Mouse (Mus musculus): ENCODE data around the gene Zc3h7a. TPM values are rescaled to one million over a fixed set of nuclear protein-coding genes. Genes with fewer than 3 reads are reported as not detected.

The Zc3h7a gene
- polyA plus RNA-seq (2012; ENCODE audit: low replicate concordance): 8.3 and 13.3 TPM in 2 replicates

GRCm38 (mm10) chr16:11176208-11176883, at the start of gene Zc3h7a:
TSS of gene Zc3h7a (minus strand) at chr16:11176393.

DNA sequence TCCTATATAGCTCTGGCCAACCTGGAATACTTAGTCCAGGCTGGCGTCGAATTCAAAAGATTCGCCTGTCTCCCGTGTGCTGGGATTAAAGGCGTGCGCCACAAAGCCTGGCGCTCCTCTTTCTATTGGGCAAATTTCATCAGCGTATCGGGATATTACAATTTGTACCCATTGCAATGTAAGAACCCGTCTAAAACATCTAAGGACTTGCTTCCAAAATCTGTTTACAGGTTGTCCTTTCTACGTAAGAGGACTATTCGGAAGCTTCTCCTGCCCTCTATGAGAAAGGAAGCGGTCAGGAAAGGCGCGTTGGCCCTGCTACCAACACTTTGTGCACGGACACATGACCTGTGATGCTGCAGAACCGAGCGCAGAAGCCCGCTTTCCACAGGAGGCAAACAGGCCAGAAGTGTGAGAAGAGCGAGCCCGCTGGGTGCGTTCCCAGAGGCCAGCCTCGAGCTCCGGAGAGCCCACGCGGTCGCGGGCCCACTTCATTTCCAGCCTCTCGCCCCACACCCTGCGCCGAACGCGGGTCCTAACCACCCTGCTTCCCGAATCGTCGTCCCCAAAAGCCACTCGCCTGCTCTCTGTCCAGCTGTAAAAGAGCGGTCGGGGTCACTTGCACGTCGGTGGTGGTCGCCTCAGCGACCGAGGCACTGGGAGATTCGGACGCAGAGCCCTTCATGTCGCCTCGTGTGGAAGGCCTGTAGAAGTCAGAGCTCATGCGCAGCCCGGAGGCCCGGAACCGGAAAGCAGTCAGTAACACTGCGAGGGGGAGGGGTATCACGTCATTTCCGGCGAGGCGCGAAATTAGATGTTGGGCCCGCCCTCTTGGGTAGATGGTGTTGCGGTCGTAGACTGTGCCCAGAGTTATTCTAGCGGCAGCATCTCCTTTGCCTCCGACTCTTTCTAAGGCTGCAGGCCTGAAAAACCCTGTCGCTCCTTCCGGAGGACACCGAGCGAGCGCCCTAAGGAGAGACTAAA, 26.7 kb upstream of the Zc3h7a start, which contains the start of gene Rsl1d1:
Gene Rsl1d1 (minus strand): TSS at position 761 of the 984 bp plus-strand sequence.

DNA sequence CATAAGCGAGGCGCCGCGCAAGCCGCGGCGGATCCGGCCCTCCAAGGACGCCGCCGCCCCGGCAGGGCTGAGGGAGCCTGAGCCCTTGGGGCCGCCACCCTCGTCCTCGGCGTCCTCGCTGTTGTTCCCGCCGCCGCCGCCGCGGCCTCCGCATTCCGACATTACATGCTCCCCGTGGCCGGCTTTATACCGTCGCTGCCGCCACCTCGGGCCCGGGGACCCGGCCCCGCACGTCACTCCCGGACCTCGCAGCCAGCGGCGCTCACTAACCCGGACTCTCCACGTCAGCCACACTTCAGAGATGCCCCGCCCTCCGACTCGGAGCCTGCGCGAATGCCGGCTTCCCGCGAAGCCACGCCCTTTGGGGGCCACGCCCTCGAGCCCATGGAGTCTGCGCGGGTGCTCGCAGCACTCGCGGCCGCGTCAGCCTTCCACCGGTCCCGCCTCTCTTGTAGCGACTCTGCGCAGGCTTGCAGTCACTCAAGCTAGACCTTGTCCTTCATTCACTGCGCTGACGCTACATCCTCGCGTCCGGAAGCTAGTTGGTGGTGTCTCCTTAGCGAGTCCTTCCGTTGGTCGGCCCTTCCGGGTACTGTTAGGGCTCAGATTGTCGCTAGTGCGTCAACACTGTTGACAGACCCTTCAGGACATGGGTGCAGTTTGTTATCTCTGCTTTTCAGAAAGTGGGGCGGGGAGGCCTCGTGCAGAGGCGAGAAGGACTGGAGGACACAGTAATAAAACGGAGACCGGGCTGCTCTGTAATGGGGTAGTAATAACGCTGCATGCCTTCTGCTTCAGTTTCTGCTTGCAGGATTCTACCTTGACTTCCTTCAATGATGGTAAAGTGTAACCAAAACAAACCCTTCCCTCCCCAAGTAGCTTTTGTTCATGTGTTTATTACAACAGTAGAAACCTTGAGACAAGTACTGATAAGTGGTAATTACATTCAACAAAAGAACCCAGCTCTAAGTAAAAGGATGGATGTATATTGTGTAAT, 41.5 kb downstream of the Zc3h7a start, which contains the start of gene Txndc11:
Gene Txndc11 (minus strand): TSS at position 303 of the 997 bp plus-strand sequence.

Other genes with a start within 250 kb of the Zc3h7a start
- gene Snn, start 115.4 kb downstream of the Zc3h7a start, polyA plus RNA-seq (2012; ENCODE audit: low replicate concordance): 23.1 and 28.8 TPM in 2 replicates
- 11.8 and 80.2 TPM in 2 replicates for gene Litaf, start 110.2 kb downstream of the Zc3h7a start, polyA plus RNA-seq (2012; ENCODE audit: low replicate concordance)
- 25.3 and 31.1 TPM in 2 replicates for gene Txndc11, start 41.7 kb downstream of the Zc3h7a start, polyA plus RNA-seq (2012; ENCODE audit: low replicate concordance)
- 7.8 and 37.9 TPM in 2 replicates for gene Rsl1d1, start 26.9 kb upstream of the Zc3h7a start, polyA plus RNA-seq (2012; ENCODE audit: low replicate concordance)
- gene Gspt1, start 77.9 kb upstream of the Zc3h7a start, polyA plus RNA-seq (2012; ENCODE audit: low replicate concordance): 288 and 484 TPM in 2 replicates
- gene Tnfrsf17, start 137.4 kb upstream of the Zc3h7a start, polyA plus RNA-seq (2012; ENCODE audit: low replicate concordance): 0.31 TPM in 1 of 2 replicates, not detected in the other
- 2.9 and 6.2 TPM in 2 replicates for gene Snx29, start 146.5 kb upstream of the Zc3h7a start, polyA plus RNA-seq (2012; ENCODE audit: low replicate concordance)

All from leukemia stem cell, adult 10-12 weeks (primary cell).